Mouse (Mus musculus) bone marrow, adult 2 months (tissue): ENCODE results near the gene Gm20517.

ENCODE experiments used
- CTCF ChIP-seq: fragments of 200-500 bp; IDR thresholded peaks from 2 replicates; pipeline ENCODE4 v1.5.1; 2011; ENCODE audit warnings: low read length, control low read depth; ENCODE audit not compliant: control insufficient read depth, insufficient read depth
- POLR2A ChIP-seq: fragments of 200-500 bp; IDR thresholded peaks from 2 replicates; pipeline ENCODE4 v1.6.1; 2011; ENCODE audit warnings: low read depth, mild to moderate bottlenecking, control low read depth, low read length, borderline replicate concordance; ENCODE audit not compliant: control insufficient read depth

DNA sequence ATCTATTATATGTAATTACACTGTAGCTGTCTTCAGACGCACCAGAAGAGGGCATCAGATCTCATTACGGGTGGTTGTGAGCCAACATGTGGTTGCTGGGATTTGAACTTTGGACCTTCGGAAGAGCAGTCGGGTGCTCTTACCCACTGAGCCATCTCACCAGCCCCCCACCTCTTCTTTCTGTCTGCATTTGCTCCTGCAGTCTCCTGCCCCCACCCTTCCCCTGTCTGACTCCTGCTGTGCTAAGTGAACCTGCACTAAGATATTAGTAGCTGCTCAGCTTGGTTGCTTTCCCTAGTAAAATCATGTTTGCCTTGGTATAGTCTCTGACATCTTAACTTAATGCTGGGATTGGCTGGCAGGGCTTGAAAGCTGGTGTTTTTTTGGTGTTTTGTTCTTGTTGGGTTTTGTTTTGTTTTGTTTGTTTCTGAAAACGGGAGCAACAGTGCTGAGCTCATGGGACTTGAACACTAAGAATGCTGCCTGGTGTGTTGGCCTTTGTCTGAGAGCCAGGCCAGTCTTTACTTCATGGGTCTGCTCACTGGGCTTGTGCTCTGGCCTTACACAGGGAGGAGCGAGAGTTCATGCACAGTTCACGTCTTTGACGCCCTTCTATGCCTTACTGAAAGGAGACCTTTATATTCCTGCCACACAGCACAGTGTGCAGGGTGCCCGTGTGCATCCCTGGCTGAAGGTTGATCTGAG lies 51.8 kb downstream of the Gm20517 start:
- TF ChIP-seq CTCF (no peak), POLR2A (no peak)
